Mouse (Mus musculus) embryo, embryonic 10 days (tissue): ENCODE results near the gene Gstz1.
"Not testable (repeated sequence)": the region's sequence is repeated elsewhere in the genome, so short reads cannot be mapped to it uniquely, and the experiment has no call there.

Experiments used
- DNase-seq: peaks from one replicate; pipeline ENCODE4 v3.0.0-alpha.2; 2015; ENCODE audit warnings: low spot score

Gene Gstz1

GRCm38 (mm10) chr12:87158099-87158498, 11.1 kb downstream of the Gstz1 start:
- no peak for DNase-seq

GRCm38 (mm10) chr12:87160310-87160709, 13.3 kb downstream of the Gstz1 start:
- no peak for DNase-seq

GRCm38 (mm10) chr12:87160815-87161214, 13.8 kb downstream of the Gstz1 start:
- DNase-seq = no peak

GRCm38 (mm10) chr12:87175194-87175946, 28.4 kb downstream of the Gstz1 start:
- DNase-seq = peak; percentile 17

- DNase-seq = no peak
Observed at GRCm38 (mm10) chr12:87177631-87178030, 30.7 kb downstream of the Gstz1 start.

- no peak for DNase-seq
Observed at GRCm38 (mm10) chr12:87193008-87193407, 46.0 kb downstream of the Gstz1 start.

- no peak for DNase-seq
Observed at GRCm38 (mm10) chr12:87195069-87195468, 48.1 kb downstream of the Gstz1 start.

GRCm38 (mm10) chr12:87196310-87196709, 49.3 kb downstream of the Gstz1 start:
- DNase-seq = no peak

- no peak for DNase-seq
Observed at GRCm38 (mm10) chr12:87198792-87199191, 51.8 kb downstream of the Gstz1 start.

GRCm38 (mm10) chr12:87199206-87199972, 52.4 kb downstream of the Gstz1 start, which contains the start of gene Samd15:
Gene Samd15, plus strand, starts transcription at chr12:87199723.
- DNase-seq = peak; percentile 55

- DNase-seq = peak; percentile 90
Observed at GRCm38 (mm10) chr12:87199973-87200586, 53.1 kb downstream of the Gstz1 start, which contains the start of gene Tmed8. Gene Tmed8, minus strand, starts transcription at chr12:87200454.

- DNase-seq = no peak
Observed at GRCm38 (mm10) chr12:87201694-87202093, 54.7 kb downstream of the Gstz1 start.

GRCm38 (mm10) chr12:87205789-87206188, 58.8 kb downstream of the Gstz1 start:
- not testable (repeated sequence) for DNase-seq

- no peak for DNase-seq
Observed at GRCm38 (mm10) chr12:87212844-87213606, 66.1 kb downstream of the Gstz1 start.
